Mouse (Mus musculus) CH12.LX (cell line): ENCODE results near the gene 2310057M21Rik. TPM values are rescaled to one million over a fixed set of nuclear protein-coding genes. Genes with fewer than 3 reads are reported as not detected.
A peak's percentile ranks its signal among the peaks of the same experiment; 100 is the strongest.

Source experiments
- DNase-seq: peaks from one replicate; pipeline ENCODE4 v3.0.0-alpha.2; 2013; ENCODE audit errors: extremely low read depth
- H3K27ac ChIP-seq: 2 replicates; pipeline ENCODE4 v1.5.1; 2012; ENCODE audit warnings: low read depth, mild to moderate bottlenecking, control low read depth, moderate library complexity; ENCODE audit not compliant: insufficient read depth
- H3K27me3 ChIP-seq: replicated peaks from 2 replicates; pipeline ENCODE3; 2012; ENCODE audit warnings: inconsistent platforms
- H3K36me3 ChIP-seq, 2 experiments: replicated peaks in 1 of 2; 2 replicates each; pipeline versions ENCODE3 to v1.6.1; 2012; ENCODE audit warnings: inconsistent platforms in 1 of 2, low read length in 1 of 2, mild to moderate bottlenecking in 1 of 2, mixed read lengths in 1 of 2, moderate library complexity in 1 of 2; ENCODE audit not compliant: control insufficient read depth in 1 of 2, insufficient read depth in 1 of 2
- H3K4me1 ChIP-seq, 2 experiments: 2 replicates each; pipeline ENCODE4 v1.6.1; 2012; ENCODE audit warnings: inconsistent platforms in 1 of 2, moderate library complexity in 1 of 2; ENCODE audit not compliant: insufficient read depth in 2 of 2, control insufficient read depth in 1 of 2
- H3K4me2 ChIP-seq: 2 replicates; pipeline ENCODE4 v1.6.1; 2012; ENCODE audit warnings: low read depth, mild to moderate bottlenecking, control low read depth; ENCODE audit not compliant: poor library complexity, insufficient read depth, severe bottlenecking
- H3K4me3 ChIP-seq, 3 experiments: fragments of 150-350 bp in 1 of 3; sonication (generic) in 1 of 3; replicated peaks in 1 of 3; 2 replicates each; pipeline versions ENCODE3 to v1.5.1; 2011 to 2012; ENCODE audit warnings: low read depth in 2 of 3, low read length in 2 of 3, mild to moderate bottlenecking in 2 of 3, moderate library complexity in 2 of 3, control low read depth in 1 of 3, improper control_type of control experiment in 1 of 3, inconsistent platforms in 1 of 3, mixed read lengths in 1 of 3; ENCODE audit not compliant: poor library complexity in 1 of 3
- H3K79me2 ChIP-seq: replicated peaks from 2 replicates; pipeline ENCODE4 v1.6.1; 2012; ENCODE audit warnings: mild to moderate bottlenecking, moderate library complexity; ENCODE audit not compliant: control insufficient read depth, poor library complexity, insufficient read depth, severe bottlenecking; ENCODE audit errors: extremely low read depth
- H3K9ac ChIP-seq: 2 replicates; pipeline ENCODE4 v1.6.1; 2012; ENCODE audit warnings: low read depth, mild to moderate bottlenecking, control low read depth, moderate library complexity; ENCODE audit not compliant: insufficient read depth
- H3K9me3 ChIP-seq: replicated peaks from 2 replicates; pipeline ENCODE3; 2012; ENCODE audit warnings: low read length, inconsistent platforms, mixed read lengths
- BHLHE40 ChIP-seq: IDR thresholded peaks from 2 replicates; pipeline ENCODE4 v1.6.1; 2011; ENCODE audit warnings: mild to moderate bottlenecking, low read depth, low read length, improper control_type of control experiment
- CHD1 ChIP-seq: IDR thresholded peaks from 2 replicates; pipeline ENCODE4 v1.6.1; 2012; ENCODE audit warnings: low read depth, low read length, improper control_type of control experiment, inconsistent platforms
- CHD2 ChIP-seq: IDR thresholded peaks from 2 replicates; pipeline ENCODE4 v1.6.1; 2011; ENCODE audit warnings: low read length, improper control_type of control experiment
- CTCF ChIP-seq, 2 experiments: IDR thresholded peaks in 1 of 2; conservative IDR thresholded peaks in 1 of 2; 2 replicates each; pipeline ENCODE4 v1.5.1; 2011 to 2012; ENCODE audit warnings: low read depth in 2 of 2, low read length in 2 of 2, improper control_type of control experiment in 1 of 2, inconsistent platforms in 1 of 2, mild to moderate bottlenecking in 1 of 2, moderate library complexity in 1 of 2
- E2F4 ChIP-seq: IDR thresholded peaks from 2 replicates; pipeline ENCODE4 v1.6.1; 2011; ENCODE audit warnings: low read depth, low read length, improper control_type of control experiment; ENCODE audit not compliant: insufficient replicate concordance
- ELF1 ChIP-seq: IDR thresholded peaks from 2 replicates; pipeline ENCODE4 v1.6.1; 2014; ENCODE audit warnings: low read depth, mild to moderate bottlenecking, inconsistent platforms, low read length, improper control_type of control experiment
- EP300 ChIP-seq: IDR thresholded peaks from 2 replicates; pipeline ENCODE4 v1.6.1; 2011; ENCODE audit warnings: low read length, improper control_type of control experiment
- ETS1 ChIP-seq: conservative IDR thresholded peaks from 2 replicates; pipeline ENCODE4 v1.6.1; 2012; ENCODE audit warnings: low read depth, mild to moderate bottlenecking, inconsistent platforms, low read length, improper control_type of control experiment, moderate library complexity
- GABPA ChIP-seq: IDR thresholded peaks from 2 replicates; pipeline ENCODE4 v1.6.1; 2012; ENCODE audit warnings: low read depth, low read length, improper control_type of control experiment, inconsistent platforms; ENCODE audit not compliant: insufficient replicate concordance
- HCFC1 ChIP-seq: IDR thresholded peaks from 2 replicates; pipeline ENCODE4 v1.6.1; 2012; ENCODE audit warnings: low read depth, mild to moderate bottlenecking, inconsistent platforms, low read length, improper control_type of control experiment
- IRF4 ChIP-seq: IDR thresholded peaks from 2 replicates; pipeline ENCODE4 v1.6.1; 2014; ENCODE audit warnings: low read depth, mild to moderate bottlenecking, inconsistent platforms, low read length, improper control_type of control experiment
- JUN ChIP-seq: IDR thresholded peaks from 2 replicates; pipeline ENCODE4 v1.6.1; 2011; ENCODE audit warnings: low read depth, mild to moderate bottlenecking, low read length, improper control_type of control experiment, moderate library complexity; ENCODE audit not compliant: insufficient read depth
- JUND ChIP-seq: conservative IDR thresholded peaks from 2 replicates; pipeline ENCODE4 v1.6.1; 2011; ENCODE audit warnings: low read depth, low read length, improper control_type of control experiment
- KAT2A ChIP-seq: IDR thresholded peaks from 2 replicates; pipeline ENCODE4 v1.6.1; 2012; ENCODE audit warnings: low read length, improper control_type of control experiment, inconsistent platforms; ENCODE audit not compliant: insufficient replicate concordance
- MAFK ChIP-seq: IDR thresholded peaks from 2 replicates; pipeline ENCODE4 v1.6.1; 2011; ENCODE audit warnings: low read length, improper control_type of control experiment; ENCODE audit not compliant: insufficient replicate concordance
- MEF2A ChIP-seq: IDR thresholded peaks from 2 replicates; pipeline ENCODE4 v1.6.1; 2014; ENCODE audit warnings: low read depth, mild to moderate bottlenecking, inconsistent platforms, low read length, improper control_type of control experiment, borderline replicate concordance
- MXI1 ChIP-seq: IDR thresholded peaks from 2 replicates; pipeline ENCODE4 v1.6.1; 2011; ENCODE audit warnings: mild to moderate bottlenecking, low read depth, low read length, improper control_type of control experiment
- MYC ChIP-seq: IDR thresholded peaks from 2 replicates; pipeline ENCODE4 v1.6.1; 2011; ENCODE audit warnings: low read depth, mild to moderate bottlenecking, improper control_type of control experiment, low read length
- NELFE ChIP-seq: IDR thresholded peaks from 2 replicates; pipeline ENCODE4 v1.6.1; 2011; ENCODE audit warnings: low read depth, low read length, improper control_type of control experiment
- PAX5 ChIP-seq: IDR thresholded peaks from 2 replicates; pipeline ENCODE4 v1.6.1; 2012; ENCODE audit warnings: low read length, inconsistent platforms, mixed read lengths
- POLR2A ChIP-seq: IDR thresholded peaks from 2 replicates; pipeline ENCODE4 v1.6.1; 2011; ENCODE audit warnings: low read depth, mild to moderate bottlenecking, improper control_type of control experiment, low read length
- POLR2AphosphoS2 ChIP-seq: IDR thresholded peaks from 2 replicates; pipeline ENCODE4 v1.6.1; 2011; ENCODE audit warnings: low read depth, low read length, improper control_type of control experiment
- RAD21 ChIP-seq: IDR thresholded peaks from 2 replicates; pipeline ENCODE4 v1.6.1; 2011; ENCODE audit warnings: low read depth, mild to moderate bottlenecking, low read length, improper control_type of control experiment, moderate library complexity
- RCOR1 ChIP-seq: conservative IDR thresholded peaks from 2 replicates; pipeline ENCODE4 v1.6.1; 2012; ENCODE audit warnings: low read depth, mild to moderate bottlenecking, inconsistent platforms, low read length, improper control_type of control experiment
- TCF12 ChIP-seq: IDR thresholded peaks from 2 replicates; pipeline ENCODE4 v1.6.1; 2014; ENCODE audit warnings: low read depth, mild to moderate bottlenecking, inconsistent platforms, low read length, improper control_type of control experiment
- UBTF ChIP-seq: IDR thresholded peaks from 2 replicates; pipeline ENCODE4 v1.6.1; 2012; ENCODE audit warnings: low read depth, mild to moderate bottlenecking, inconsistent platforms, low read length, improper control_type of control experiment, moderate library complexity
- USF1 ChIP-seq: IDR thresholded peaks from 2 replicates; pipeline ENCODE4 v1.6.1; 2014; ENCODE audit warnings: low read depth, mild to moderate bottlenecking, inconsistent platforms, low read length, improper control_type of control experiment
- USF2 ChIP-seq: conservative IDR thresholded peaks from 2 replicates; pipeline ENCODE4 v1.6.1; 2011; ENCODE audit warnings: low read depth, low read length, improper control_type of control experiment
- ZKSCAN1 ChIP-seq: IDR thresholded peaks from 2 replicates; pipeline ENCODE4 v1.6.1; 2012; ENCODE audit warnings: low read depth, inconsistent platforms, low read length, improper control_type of control experiment, borderline replicate concordance
- ZMIZ1 ChIP-seq: IDR thresholded peaks from 2 replicates; pipeline ENCODE4 v1.6.1; 2012; ENCODE audit warnings: low read depth, mild to moderate bottlenecking, inconsistent platforms, low read length, improper control_type of control experiment
- ZNF384 ChIP-seq: IDR thresholded peaks from 2 replicates; pipeline ENCODE4 v1.6.1; 2012; ENCODE audit warnings: low read depth, low read length, improper control_type of control experiment, inconsistent platforms
- dilution Hi-C: fragments of 300-500 bp; cut with MboI; formaldehyde crosslinking; loops from 2 replicates; pipeline ENCODE4 v1.14.3; 2020; ENCODE audit warnings: low sequenced_read_pairs; ENCODE audit not compliant: extremely low pct_unique_long_range_greater_than_20kb, extremely low pct_ligation_motif_present
- in situ Hi-C: fragments of 300-500 bp; cut with MboI; formaldehyde crosslinking; loops from 3 replicates; pipeline ENCODE4 v1.14.3; 2019; ENCODE audit warnings: low sequenced_read_pairs, low pct_ligation_motif_present, low pct_unique_long_range_greater_than_20kb, mixed read lengths
- polyA plus RNA-seq: library from polyadenylated mRNA; unstranded; fragments of >175 nt; gene quantifications from 2 replicates; pipeline ENCODE4 v1.2.1, GENCODE M21; 2012; ENCODE audit warnings: low read depth; ENCODE audit not compliant: insufficient read length
- total RNA-seq, 2 experiments: library from RNA; depleted of rRNA; stranded (reverse); fragments of 300-350 nt in 1 of 2; fragments of >200 nt in 1 of 2; gene quantifications; 2 replicates each; pipeline ENCODE4 v1.2.3; 2012 to 2014

Gene 2310057M21Rik
- total and polyA plus RNA-seq, 3 experiments, result 3.4 to 22.5 (median 13.1) TPM

- peaks cover 0 to 1% of the 10 kb centered on the region in 2 experiments for H3K36me3 ChIP-seq
- H3K27me3 ChIP-seq, result no peaks in the 10 kb centered on the region
- no peaks in the 10 kb centered on the region for H3K79me2 ChIP-seq
- no peak overlapping the region for H3K4me2 ChIP-seq
- H3K4me3 ChIP-seq, result no peak overlapping the region
- in situ Hi-C loops, result no loop called here
- dilution Hi-C loops, result no loop called here
- no peak overlapping the region for H3K27ac ChIP-seq
- no peaks in the 10 kb centered on the region for H3K9me3 ChIP-seq
- H3K9ac ChIP-seq, result no peak overlapping the region
- no peak for DNase-seq
- TF ChIP-seq ZMIZ1 (no peak), GABPA (no peak), ZKSCAN1 (no peak), USF1 (no peak; the same call in 1 of the 2 replicates), JUN (no peak), RAD21 (no peak), JUND (no peak), RCOR1 (no peak), CHD2 (no peak), UBTF (no peak), CTCF (conservative IDR thresholded peaks at IDR 0.05 in 1 of 2, IDR thresholded peaks at IDR 0.05 in 1 of 2; ENCODE audit: low read depth in 2 of 2, low read length in 2 of 2) (no peak), E2F4 (no peak), MEF2A (no peak), PAX5 (no peak), MXI1 (no peak), MYC (no peak), HCFC1 (no peak)
- H3K4me1 ChIP-seq, result peaks cover 0 to 4% of the 10 kb centered on the region in 2 experiments; a peak in 2 of 4 replicates
These were observed 45.0 kb downstream of the 2310057M21Rik start for GRCm38 (mm10) chr7:131317587-131317986.

- Histone ChIP-seq H3K4me3 (no peak overlapping the region), H3K27ac (no peak overlapping the region), H3K79me2 (no peaks in the 10 kb centered on the region), H3K27me3 (no peaks in the 10 kb centered on the region), H3K9me3 (no peaks in the 10 kb centered on the region), H3K4me1 (peaks cover 4% of the 10 kb centered on the region in 2 experiments; a peak in 3 of 4 replicates), H3K9ac (no peak overlapping the region), H3K36me3 (peaks cover 0 to 1% of the 10 kb centered on the region in 2 experiments), H3K4me2 (no peak overlapping the region)
- peak; percentile 16 for DNase-seq
- in situ Hi-C loops (no loop called here), dilution Hi-C loops (no loop called here)
- TF ChIP-seq HCFC1, result no peak
- TF ChIP-seq MAFK, result no peak
- no peak for TF ChIP-seq NELFE
- TF ChIP-seq MYC, result peak; percentile 78
- no peak for TF ChIP-seq POLR2A
- 0 out of 2 replicates have a peak, but pooled peaks have one; percentile 29 for TF ChIP-seq TCF12
- TF ChIP-seq KAT2A, result no peak
- no peak for TF ChIP-seq USF1
- TF ChIP-seq CHD2, result no peak
- TF ChIP-seq EP300, result peak; percentile 62; the same call in 1 of the 2 replicates
- TF ChIP-seq POLR2AphosphoS2, result no peak
- no peak for TF ChIP-seq CHD1
- no peak for TF ChIP-seq CTCF (conservative IDR thresholded peaks at IDR 0.05 in 1 of 2, IDR thresholded peaks at IDR 0.05 in 1 of 2; ENCODE audit: low read depth in 2 of 2, low read length in 2 of 2)
- TF ChIP-seq ELF1, result no peak
- no peak for TF ChIP-seq ZNF384
- TF ChIP-seq RAD21, result no peak
- TF ChIP-seq RCOR1, result no peak
- TF ChIP-seq USF2, result no peak
- no peak for TF ChIP-seq ZMIZ1
- TF ChIP-seq MEF2A, result no peak
- no peak for TF ChIP-seq ZKSCAN1
- TF ChIP-seq E2F4, result no peak
- peak; percentile 77 for TF ChIP-seq MXI1
- peak; percentile 77 for TF ChIP-seq BHLHE40
- no peak for TF ChIP-seq IRF4
- no peak for TF ChIP-seq ETS1
- no peak for TF ChIP-seq PAX5
These were observed 48.1 kb downstream of the 2310057M21Rik start for GRCm38 (mm10) chr7:131314493-131314892.
